Mouse (Mus musculus) CH12.LX (cell line): Measurements from ENCODE around the gene Mmel1. TPM values are rescaled to one million over a fixed set of nuclear protein-coding genes. Genes with fewer than 3 reads are reported as not detected.

ENCODE experiments used
- DNase-seq: peaks from one replicate; pipeline ENCODE4 v3.0.0-alpha.2; 2013; ENCODE audit errors: extremely low read depth
- H3K27ac ChIP-seq: 2 replicates; pipeline ENCODE4 v1.5.1; 2012; ENCODE audit warnings: low read depth, mild to moderate bottlenecking, control low read depth, moderate library complexity; ENCODE audit not compliant: insufficient read depth
- H3K27me3 ChIP-seq: replicated peaks from 2 replicates; pipeline ENCODE3; 2012; ENCODE audit warnings: inconsistent platforms
- H3K36me3 ChIP-seq, 2 experiments: replicated peaks in 1 of 2; 2 replicates each; pipeline versions ENCODE3 to v1.6.1; 2012; ENCODE audit warnings: inconsistent platforms in 1 of 2, low read length in 1 of 2, mild to moderate bottlenecking in 1 of 2, mixed read lengths in 1 of 2, moderate library complexity in 1 of 2; ENCODE audit not compliant: control insufficient read depth in 1 of 2, insufficient read depth in 1 of 2
- H3K4me1 ChIP-seq, 2 experiments: 2 replicates each; pipeline ENCODE4 v1.6.1; 2012; ENCODE audit warnings: inconsistent platforms in 1 of 2, moderate library complexity in 1 of 2; ENCODE audit not compliant: insufficient read depth in 2 of 2, control insufficient read depth in 1 of 2
- H3K4me2 ChIP-seq: 2 replicates; pipeline ENCODE4 v1.6.1; 2012; ENCODE audit warnings: low read depth, mild to moderate bottlenecking, control low read depth; ENCODE audit not compliant: poor library complexity, insufficient read depth, severe bottlenecking
- H3K4me3 ChIP-seq, 3 experiments: fragments of 150-350 bp in 1 of 3; sonication (generic) in 1 of 3; replicated peaks in 1 of 3; 2 replicates each; pipeline versions ENCODE3 to v1.5.1; 2011 to 2012; ENCODE audit warnings: low read depth in 2 of 3, low read length in 2 of 3, mild to moderate bottlenecking in 2 of 3, moderate library complexity in 2 of 3, control low read depth in 1 of 3, improper control_type of control experiment in 1 of 3, inconsistent platforms in 1 of 3, mixed read lengths in 1 of 3; ENCODE audit not compliant: poor library complexity in 1 of 3
- H3K79me2 ChIP-seq: replicated peaks from 2 replicates; pipeline ENCODE4 v1.6.1; 2012; ENCODE audit warnings: mild to moderate bottlenecking, moderate library complexity; ENCODE audit not compliant: control insufficient read depth, poor library complexity, insufficient read depth, severe bottlenecking; ENCODE audit errors: extremely low read depth
- H3K9ac ChIP-seq: 2 replicates; pipeline ENCODE4 v1.6.1; 2012; ENCODE audit warnings: low read depth, mild to moderate bottlenecking, control low read depth, moderate library complexity; ENCODE audit not compliant: insufficient read depth
- H3K9me3 ChIP-seq: replicated peaks from 2 replicates; pipeline ENCODE3; 2012; ENCODE audit warnings: low read length, inconsistent platforms, mixed read lengths
- CTCF ChIP-seq, 2 experiments: IDR thresholded peaks in 1 of 2; conservative IDR thresholded peaks in 1 of 2; 2 replicates each; pipeline ENCODE4 v1.5.1; 2011 to 2012; ENCODE audit warnings: low read depth in 2 of 2, low read length in 2 of 2, improper control_type of control experiment in 1 of 2, inconsistent platforms in 1 of 2, mild to moderate bottlenecking in 1 of 2, moderate library complexity in 1 of 2
- ELF1 ChIP-seq: IDR thresholded peaks from 2 replicates; pipeline ENCODE4 v1.6.1; 2014; ENCODE audit warnings: low read depth, mild to moderate bottlenecking, inconsistent platforms, low read length, improper control_type of control experiment
- IRF4 ChIP-seq: IDR thresholded peaks from 2 replicates; pipeline ENCODE4 v1.6.1; 2014; ENCODE audit warnings: low read depth, mild to moderate bottlenecking, inconsistent platforms, low read length, improper control_type of control experiment
- KAT2A ChIP-seq: IDR thresholded peaks from 2 replicates; pipeline ENCODE4 v1.6.1; 2012; ENCODE audit warnings: low read length, improper control_type of control experiment, inconsistent platforms; ENCODE audit not compliant: insufficient replicate concordance
- MAFK ChIP-seq: IDR thresholded peaks from 2 replicates; pipeline ENCODE4 v1.6.1; 2011; ENCODE audit warnings: low read length, improper control_type of control experiment; ENCODE audit not compliant: insufficient replicate concordance
- MAX ChIP-seq: IDR thresholded peaks from 2 replicates; pipeline ENCODE4 v1.6.1; 2011; ENCODE audit warnings: low read length, improper control_type of control experiment
- MYC ChIP-seq: IDR thresholded peaks from 2 replicates; pipeline ENCODE4 v1.6.1; 2011; ENCODE audit warnings: low read depth, mild to moderate bottlenecking, improper control_type of control experiment, low read length
- USF2 ChIP-seq: conservative IDR thresholded peaks from 2 replicates; pipeline ENCODE4 v1.6.1; 2011; ENCODE audit warnings: low read depth, low read length, improper control_type of control experiment
- dilution Hi-C: fragments of 300-500 bp; cut with MboI; formaldehyde crosslinking; loops from 2 replicates; pipeline ENCODE4 v1.14.3; 2020; ENCODE audit warnings: low sequenced_read_pairs; ENCODE audit not compliant: extremely low pct_unique_long_range_greater_than_20kb, extremely low pct_ligation_motif_present
- in situ Hi-C: fragments of 300-500 bp; cut with MboI; formaldehyde crosslinking; loops from 3 replicates; pipeline ENCODE4 v1.14.3; 2019; ENCODE audit warnings: low sequenced_read_pairs, low pct_ligation_motif_present, low pct_unique_long_range_greater_than_20kb, mixed read lengths
- polyA plus RNA-seq: library from polyadenylated mRNA; unstranded; fragments of >175 nt; gene quantifications from 2 replicates; pipeline ENCODE4 v1.2.1, GENCODE M21; 2012; ENCODE audit warnings: low read depth; ENCODE audit not compliant: insufficient read length
- total RNA-seq, 2 experiments: library from RNA; depleted of rRNA; stranded (reverse); fragments of 300-350 nt in 1 of 2; fragments of >200 nt in 1 of 2; gene quantifications; 2 replicates each; pipeline ENCODE4 v1.2.3; 2012 to 2014

Mmel1 gene
- total and polyA plus RNA-seq, 3 experiments, result 0.70 to 3.9 (median 2.0) TPM

DNA sequence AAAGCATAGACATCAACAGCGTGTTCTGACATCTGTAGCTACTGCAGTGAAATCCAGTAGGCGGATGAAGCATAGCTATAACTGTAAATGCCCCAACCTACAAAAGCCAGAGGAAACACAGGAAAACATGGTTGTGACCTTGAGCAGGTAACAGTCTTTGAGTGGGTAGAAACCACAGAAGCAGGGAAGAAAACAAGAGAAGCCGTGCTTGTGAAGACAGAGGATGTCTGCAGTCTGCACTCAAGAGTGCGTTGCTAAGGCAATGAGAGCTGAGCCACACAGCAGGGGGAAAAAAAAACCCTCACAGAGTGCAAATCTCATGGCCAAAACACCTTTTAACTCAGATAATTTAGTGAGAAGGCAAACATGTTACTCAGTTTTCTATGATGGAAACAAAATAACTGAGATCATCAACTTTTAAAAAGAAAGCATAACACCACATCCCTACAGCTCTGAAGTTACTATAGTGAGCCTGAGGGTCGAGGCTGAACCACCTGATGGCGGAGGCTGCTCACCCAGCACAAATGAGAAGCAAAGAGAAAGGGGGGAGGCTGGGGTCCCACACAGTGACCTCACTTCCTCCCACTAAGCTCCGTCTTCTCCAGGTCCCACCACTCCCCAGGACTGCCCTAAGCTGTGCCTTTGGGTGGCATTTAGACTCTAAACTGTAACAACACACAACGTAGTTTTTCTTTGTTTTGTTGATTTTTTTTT, 67.3 kb downstream of the Mmel1 start:
- Histone ChIP-seq H3K4me3 (no peak overlapping the region), H3K27ac (no peak overlapping the region), H3K4me1 (peaks cover 28 to 62% of the 10 kb centered on the region in 2 experiments), H3K36me3 (no peaks in the 10 kb centered on the region), H3K4me2 (no peak overlapping the region), H3K27me3 (no peaks in the 10 kb centered on the region), H3K9me3 (peaks cover 3% of the 10 kb centered on the region), H3K9ac (no peak overlapping the region), H3K79me2 (no peaks in the 10 kb centered on the region)
- DNase-seq, result no peak
- in situ Hi-C loops, result loop anchor here (25.0 kb wide), 1 partner anchor 799 kb away; the partner anchor contains the start of genes Trp73 and Wrap73
- no peak for TF ChIP-seq CTCF (conservative IDR thresholded peaks at IDR 0.05 in 1 of 2, IDR thresholded peaks at IDR 0.05 in 1 of 2; ENCODE audit: low read depth in 2 of 2, low read length in 2 of 2)
- dilution Hi-C loops, result no loop called here

DNA sequence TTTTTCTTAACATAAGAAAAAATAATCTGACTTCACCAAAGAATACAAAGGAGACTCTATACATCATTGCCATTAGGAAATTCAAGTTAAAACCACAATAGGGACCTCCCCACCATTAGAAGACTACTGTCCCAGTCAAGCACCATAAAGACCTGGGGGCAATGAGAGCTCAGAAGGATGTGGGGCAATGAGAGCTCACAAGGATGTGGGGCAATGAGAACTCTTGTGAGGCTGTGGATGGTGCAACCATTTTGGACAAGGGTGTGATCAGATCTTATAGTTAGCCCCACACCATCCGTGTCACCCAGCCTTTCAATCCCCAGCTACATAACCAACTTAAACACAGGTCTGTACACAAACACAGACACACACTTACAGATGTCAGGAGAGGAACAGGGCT, 68.4 kb downstream of the Mmel1 start:
- in situ Hi-C loops, result loop anchor here (25.0 kb wide), 1 partner anchor 800 kb away; the partner anchor contains the start of genes Trp73 and Wrap73
- H3K27me3 ChIP-seq, result no peaks in the 10 kb centered on the region
- H3K36me3 ChIP-seq, result no peaks in the 10 kb centered on the region
- H3K4me1 ChIP-seq, result peaks cover 25 to 57% of the 10 kb centered on the region in 2 experiments
- H3K9me3 ChIP-seq, result peaks cover 7% of the 10 kb centered on the region
- dilution Hi-C loops, result no loop called here
- no peak overlapping the region for H3K27ac ChIP-seq
- TF ChIP-seq USF2, result no peak
- TF ChIP-seq MYC, result no peak
- no peak for TF ChIP-seq MAX
- no peak for TF ChIP-seq KAT2A
- no peak for TF ChIP-seq IRF4
- no peak overlapping the region for H3K9ac ChIP-seq
- DNase-seq, result no peak
- no peaks in the 10 kb centered on the region for H3K79me2 ChIP-seq
- H3K4me3 ChIP-seq, result no peak overlapping the region
- H3K4me2 ChIP-seq, result no peak overlapping the region

DNA sequence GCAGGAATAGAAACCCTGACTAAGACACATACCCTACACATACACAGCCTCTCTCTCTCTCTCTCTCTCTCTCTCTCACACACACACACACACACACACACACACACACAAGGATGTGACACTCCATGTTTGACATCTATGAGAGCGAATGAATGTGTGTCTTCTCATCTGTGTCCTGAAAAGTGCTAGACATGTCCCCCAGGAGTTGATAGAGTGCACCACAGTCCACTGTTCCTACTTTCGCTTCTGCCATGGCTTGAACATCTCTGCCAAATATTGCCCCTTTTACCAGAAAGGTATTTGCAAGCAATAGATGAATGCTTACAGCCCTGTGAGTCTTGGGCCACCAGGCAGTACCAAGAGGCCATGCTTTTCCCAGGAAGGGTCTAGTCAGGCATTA, 70.8 kb downstream of the Mmel1 start:
- DNase-seq, result no peak
- H3K9ac ChIP-seq, result no peak overlapping the region
- H3K4me2 ChIP-seq, result no peak overlapping the region
- no peaks in the 10 kb centered on the region for H3K79me2 ChIP-seq
- dilution Hi-C loops, result no loop called here
- in situ Hi-C loops, result loop anchor here (5.0 to 25.0 kb wide), 4 partner anchors 33 to 803 kb away; partner anchors contain the start of genes Trp73 and Wrap73
- peaks cover 7% of the 10 kb centered on the region for H3K9me3 ChIP-seq
- H3K4me1 ChIP-seq, result peaks cover 23 to 60% of the 10 kb centered on the region in 2 experiments
- H3K27ac ChIP-seq, result no peak overlapping the region; the same call in 1 of the 2 replicates
- H3K27me3 ChIP-seq, result no peaks in the 10 kb centered on the region
- no peaks in the 10 kb centered on the region for H3K36me3 ChIP-seq
- TF ChIP-seq MAFK, result no peak
- TF ChIP-seq ELF1, result no peak
- 0 out of 2 replicates have a peak, but pooled peaks have one; percentile 3 for TF ChIP-seq IRF4
- no peak for TF ChIP-seq MYC
- TF ChIP-seq, all 38 proteins: peak for 1
- H3K4me3 ChIP-seq, result no peak overlapping the region
